Mouse (Mus musculus): ENCODE measurements around the gene Thumpd3. TPM values are rescaled to one million over a fixed set of nuclear protein-coding genes. Genes with fewer than 3 reads are reported as not detected.

Thumpd3 gene
- polyA plus RNA-seq, 1 experiment, result 5.8 TPM

DNA sequence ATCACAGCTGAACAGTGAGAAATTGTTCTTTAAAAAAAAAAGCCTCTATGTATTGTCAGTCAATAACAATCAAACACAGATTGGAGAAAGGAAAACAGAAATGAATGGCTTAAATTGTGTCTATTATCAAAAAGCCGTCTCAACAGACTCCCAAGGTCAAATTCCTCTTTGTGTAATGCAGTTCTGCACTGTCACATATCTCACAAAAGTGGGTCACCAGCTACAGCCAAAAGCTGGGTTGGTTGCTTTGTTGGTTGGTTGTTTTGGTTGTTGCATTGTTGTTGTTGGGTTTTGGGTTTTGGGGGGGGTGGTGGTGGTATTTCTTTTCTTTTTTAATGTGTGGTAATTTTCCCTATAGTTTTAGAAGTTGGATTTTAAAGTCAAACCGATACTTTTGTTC is 34.1 kb upstream of the Thumpd3 start:
- no peaks in the 10 kb centered on the region for H3K36me3 ChIP-seq (ENCODE audit: control insufficient read depth, insufficient read depth, low read length)
- no peaks in the 10 kb centered on the region for H3K4me1 ChIP-seq (ENCODE audit: control insufficient read depth, insufficient read depth, insufficient read length)
- no peak overlapping the region for H3K27ac ChIP-seq (ENCODE audit: insufficient read depth, low read length)
- DNase-seq (ENCODE audit: low read depth in 1 of 2, low spot score in 2 of 2), result no peak
- H3K27me3 ChIP-seq (ENCODE audit: control insufficient read depth, insufficient read depth, low read length), result no peaks in the 10 kb centered on the region
- TF ChIP-seq POLR2A (IDR thresholded peaks at IDR 0.05; ENCODE audit: low read depth, low read length), result no peak
- WGBS, result 77% methylated on average over 2 of the region's 2 CpGs
- H3K4me3 ChIP-seq (ENCODE audit: extremely low read depth, insufficient read depth, insufficient read length), result no peak overlapping the region

GRCm38 (mm10) chr6:113012495-113012941 is 33.5 kb upstream of the Thumpd3 start:
- 61% methylated on average over 6 of the region's 6 CpGs for WGBS
- H3K36me3 ChIP-seq (ENCODE audit: control insufficient read depth, insufficient read depth, low read length), result no peaks in the 10 kb centered on the region
- no peak overlapping the region for H3K4me3 ChIP-seq (ENCODE audit: extremely low read depth, insufficient read depth, insufficient read length)
- TF ChIP-seq POLR2A (IDR thresholded peaks at IDR 0.05; ENCODE audit: low read depth, low read length) (no peak), CTCF (IDR thresholded peaks at IDR 0.05; ENCODE audit: extremely low read depth, insufficient read depth, insufficient read length, insufficient replicate concordance) (no peak)
- DNase-seq (ENCODE audit: low read depth in 1 of 2, low spot score in 2 of 2), result no peak
- H3K4me1 ChIP-seq (ENCODE audit: control insufficient read depth, insufficient read depth, insufficient read length), result no peaks in the 10 kb centered on the region
- H3K27ac ChIP-seq (ENCODE audit: insufficient read depth, low read length), result no peak overlapping the region
- no peaks in the 10 kb centered on the region for H3K27me3 ChIP-seq (ENCODE audit: control insufficient read depth, insufficient read depth, low read length)

DNA sequence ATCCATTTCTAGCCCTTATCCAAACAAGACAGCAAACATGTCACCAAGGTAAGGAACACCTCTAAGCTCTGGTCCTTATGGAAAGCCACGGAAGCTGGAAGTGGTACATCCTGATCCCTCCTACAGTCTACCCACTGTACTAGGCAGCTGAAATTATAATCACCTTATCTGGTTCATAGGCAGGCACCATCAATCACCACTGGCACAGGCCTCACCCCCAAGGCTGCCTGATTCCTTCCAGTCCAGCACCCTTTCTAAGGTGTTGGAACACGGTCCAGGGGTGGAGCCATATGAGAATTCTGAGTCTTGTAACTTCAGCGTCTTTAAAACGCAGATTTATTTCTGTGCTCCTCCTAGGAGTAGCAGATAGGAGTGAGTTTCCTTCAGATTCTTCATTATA is 32.5 kb upstream of the Thumpd3 start:
- no peaks in the 10 kb centered on the region for H3K27me3 ChIP-seq (ENCODE audit: control insufficient read depth, insufficient read depth, low read length)
- H3K36me3 ChIP-seq (ENCODE audit: control insufficient read depth, insufficient read depth, low read length), result no peaks in the 10 kb centered on the region
- no peak overlapping the region for H3K4me3 ChIP-seq (ENCODE audit: extremely low read depth, insufficient read depth, insufficient read length)
- no peak overlapping the region for H3K27ac ChIP-seq (ENCODE audit: insufficient read depth, low read length)
- TF ChIP-seq POLR2A (IDR thresholded peaks at IDR 0.05; ENCODE audit: low read depth, low read length) (no peak), CTCF (IDR thresholded peaks at IDR 0.05; ENCODE audit: extremely low read depth, insufficient read depth, insufficient read length, insufficient replicate concordance) (no peak)
- H3K4me1 ChIP-seq (ENCODE audit: control insufficient read depth, insufficient read depth, insufficient read length), result no peaks in the 10 kb centered on the region
- DNase-seq (ENCODE audit: low read depth in 1 of 2, low spot score in 2 of 2), result no peak
- WGBS, result 93% methylated on average over 4 of the region's 4 CpGs

DNA sequence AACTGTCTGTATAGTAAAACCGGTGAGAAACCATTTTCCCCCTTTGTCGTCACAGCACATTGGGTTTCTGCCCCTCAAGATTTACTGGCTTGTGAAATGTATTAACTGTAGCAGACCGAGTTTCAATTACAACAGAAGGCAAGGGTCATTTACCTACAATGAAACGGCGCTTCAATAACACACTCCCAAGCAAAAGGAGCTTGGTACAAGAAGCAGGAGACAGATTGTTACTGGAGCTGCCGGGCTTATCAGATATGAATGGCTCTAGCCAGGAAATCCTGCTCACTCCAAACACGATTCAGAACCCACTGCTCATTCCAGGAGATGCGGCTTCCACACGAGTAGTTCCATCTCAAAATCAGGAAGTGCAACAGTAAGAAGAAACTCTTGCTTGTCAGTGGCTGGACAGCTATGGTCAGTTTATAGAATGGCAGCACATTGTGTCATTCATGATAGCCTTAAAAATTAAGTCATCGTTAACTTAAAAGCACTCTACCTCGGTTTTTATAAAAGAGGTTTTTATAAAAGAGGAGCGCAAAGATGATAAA is 28.5 kb upstream of the Thumpd3 start:
- Histone ChIP-seq H3K4me1 (ENCODE audit: control insufficient read depth, insufficient read depth, insufficient read length) (no peaks in the 10 kb centered on the region), H3K36me3 (ENCODE audit: control insufficient read depth, insufficient read depth, low read length) (no peaks in the 10 kb centered on the region), H3K27ac (ENCODE audit: insufficient read depth, low read length) (no peak overlapping the region), H3K4me3 (ENCODE audit: extremely low read depth, insufficient read depth, insufficient read length) (no peak overlapping the region), H3K27me3 (ENCODE audit: control insufficient read depth, insufficient read depth, low read length) (no peaks in the 10 kb centered on the region)
- no peak for DNase-seq (ENCODE audit: low read depth in 1 of 2, low spot score in 2 of 2)
- no peak for TF ChIP-seq CTCF (IDR thresholded peaks at IDR 0.05; ENCODE audit: extremely low read depth, insufficient read depth, insufficient read length, insufficient replicate concordance)
- no peak for TF ChIP-seq POLR2A (IDR thresholded peaks at IDR 0.05; ENCODE audit: low read depth, low read length)
- 27% methylated on average over 12 of the region's 12 CpGs for WGBS

GRCm38 (mm10) chr6:113018139-113018538 is 27.9 kb upstream of the Thumpd3 start:
- TF ChIP-seq CTCF (IDR thresholded peaks at IDR 0.05; ENCODE audit: extremely low read depth, insufficient read depth, insufficient read length, insufficient replicate concordance), result no peak
- no peak for TF ChIP-seq POLR2A (IDR thresholded peaks at IDR 0.05; ENCODE audit: low read depth, low read length)
- Histone ChIP-seq H3K27ac (ENCODE audit: insufficient read depth, low read length) (no peak overlapping the region), H3K4me3 (ENCODE audit: extremely low read depth, insufficient read depth, insufficient read length) (no peak overlapping the region), H3K27me3 (ENCODE audit: control insufficient read depth, insufficient read depth, low read length) (no peaks in the 10 kb centered on the region), H3K4me1 (ENCODE audit: control insufficient read depth, insufficient read depth, insufficient read length) (no peaks in the 10 kb centered on the region), H3K36me3 (ENCODE audit: control insufficient read depth, insufficient read depth, low read length) (no peaks in the 10 kb centered on the region)
- WGBS, result 59% methylated on average over 6 of the region's 6 CpGs
- DNase-seq (ENCODE audit: low read depth in 1 of 2, low spot score in 2 of 2), result no peak

- TF ChIP-seq CTCF (IDR thresholded peaks at IDR 0.05; ENCODE audit: extremely low read depth, insufficient read depth, insufficient read length, insufficient replicate concordance) (no peak), POLR2A (IDR thresholded peaks at IDR 0.05; ENCODE audit: low read depth, low read length) (no peak)
- WGBS, result 68% methylated on average over 8 of the region's 8 CpGs
Measured at GRCm38 (mm10) chr6:113024866-113025265, 21.2 kb upstream of the Thumpd3 start.

DNA sequence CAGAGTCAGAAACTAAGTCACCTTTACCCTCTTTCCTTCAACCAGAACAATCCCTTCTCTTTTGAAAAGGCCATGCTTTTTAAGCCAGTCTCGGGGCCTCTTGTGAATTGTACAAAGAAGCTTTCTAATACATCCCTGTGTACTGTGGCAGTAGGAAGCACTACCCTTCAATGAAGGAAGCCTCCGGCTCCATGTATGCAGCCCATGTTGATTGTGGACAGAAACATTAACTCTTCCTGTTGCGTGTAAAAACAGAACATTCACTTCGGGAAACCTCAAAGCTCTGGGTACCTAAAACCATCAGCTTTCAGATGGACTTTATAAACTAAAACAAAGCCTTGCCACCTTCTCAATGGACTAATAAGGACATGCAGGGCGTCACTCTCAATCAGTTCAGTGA is 20.3 kb upstream of the Thumpd3 start:
- DNase-seq (ENCODE audit: low read depth in 1 of 2, low spot score in 2 of 2), result no peak
- no peaks in the 10 kb centered on the region for H3K36me3 ChIP-seq (ENCODE audit: control insufficient read depth, insufficient read depth, low read length)
- H3K4me3 ChIP-seq (ENCODE audit: extremely low read depth, insufficient read depth, insufficient read length), result no peak overlapping the region
- no peaks in the 10 kb centered on the region for H3K27me3 ChIP-seq (ENCODE audit: control insufficient read depth, insufficient read depth, low read length)
- TF ChIP-seq POLR2A (IDR thresholded peaks at IDR 0.05; ENCODE audit: low read depth, low read length) (no peak), CTCF (IDR thresholded peaks at IDR 0.05; ENCODE audit: extremely low read depth, insufficient read depth, insufficient read length, insufficient replicate concordance) (no peak)
- H3K27ac ChIP-seq (ENCODE audit: insufficient read depth, low read length), result no peak overlapping the region
- no peaks in the 10 kb centered on the region for H3K4me1 ChIP-seq (ENCODE audit: control insufficient read depth, insufficient read depth, insufficient read length)
- 88% methylated on average over 5 of the region's 5 CpGs for WGBS

More at GRCm38 (mm10) chr6:113024866-113025265, 21.2 kb upstream of the Thumpd3 start:
- no peak overlapping the region for H3K27ac ChIP-seq (ENCODE audit: insufficient read depth, low read length)
- H3K36me3 ChIP-seq (ENCODE audit: control insufficient read depth, insufficient read depth, low read length), result no peaks in the 10 kb centered on the region
- no peaks in the 10 kb centered on the region for H3K27me3 ChIP-seq (ENCODE audit: control insufficient read depth, insufficient read depth, low read length)
- H3K4me1 ChIP-seq (ENCODE audit: control insufficient read depth, insufficient read depth, insufficient read length), result no peaks in the 10 kb centered on the region
- no peak overlapping the region for H3K4me3 ChIP-seq (ENCODE audit: extremely low read depth, insufficient read depth, insufficient read length)
- DNase-seq (ENCODE audit: low read depth in 1 of 2, low spot score in 2 of 2), result no peak
